ENCODE assay signal across 12 mouse cellular contexts in genomic region chr11:25158884-25159283, GRCm38 (mm10).
"Had no signal": no experiment of that assay in that cellular context is flagged by ENCODE, and none has a peak within 500 bp of the region (broad histone marks: within the 10 kb centered on the region; RNA-seq: fewer than 3 reads in every experiment).

No protein-coding gene starts in this region.

- DNase-seq: retina, postnatal 1 day; right cerebral cortex, adult 18-20 months; right cerebral cortex, postnatal 14 days; right cerebral cortex, postnatal 25 days; right cerebral cortex, postnatal 4 days; spleen, adult 18-20 months; thymus, adult 18-20 months; thymus, adult 2 months; thymus, postnatal 14 days; thymus, postnatal 25 days; thymus, postnatal 36 days; thymus, postnatal 4 days had no signal
